Mouse (Mus musculus) ES-E14 (cell line): ENCODE measurements around the gene Eomes.

Experiments used
- CHD2 ChIP-seq: IDR thresholded peaks from 2 replicates; pipeline ENCODE4 v1.6.1; 2014; ENCODE audit warnings: mild to moderate bottlenecking, low read depth, low read length, inconsistent platforms
- HCFC1 ChIP-seq: IDR thresholded peaks from 2 replicates; pipeline ENCODE4 v1.6.1; 2012; ENCODE audit warnings: low read length, inconsistent platforms, borderline replicate concordance; ENCODE audit not compliant: insufficient read depth
- MAFK ChIP-seq: IDR thresholded peaks from 2 replicates; pipeline ENCODE4 v1.6.1; 2014; ENCODE audit warnings: mild to moderate bottlenecking, low read depth, low read length, inconsistent platforms; ENCODE audit not compliant: insufficient read depth
- ZNF384 ChIP-seq: IDR thresholded peaks from 2 replicates; pipeline ENCODE4 v1.6.1; 2012; ENCODE audit warnings: low read depth, low read length, inconsistent platforms

GRCm38 (mm10) chr9:118523738-118524137 is 45.7 kb downstream of the Eomes start:
- no peak for TF ChIP-seq HCFC1
- TF ChIP-seq ZNF384, result no peak
- TF ChIP-seq MAFK, result no peak
- no peak for TF ChIP-seq CHD2
